Mouse (Mus musculus): ENCODE measurements around the gene Cldn7.

DNA sequence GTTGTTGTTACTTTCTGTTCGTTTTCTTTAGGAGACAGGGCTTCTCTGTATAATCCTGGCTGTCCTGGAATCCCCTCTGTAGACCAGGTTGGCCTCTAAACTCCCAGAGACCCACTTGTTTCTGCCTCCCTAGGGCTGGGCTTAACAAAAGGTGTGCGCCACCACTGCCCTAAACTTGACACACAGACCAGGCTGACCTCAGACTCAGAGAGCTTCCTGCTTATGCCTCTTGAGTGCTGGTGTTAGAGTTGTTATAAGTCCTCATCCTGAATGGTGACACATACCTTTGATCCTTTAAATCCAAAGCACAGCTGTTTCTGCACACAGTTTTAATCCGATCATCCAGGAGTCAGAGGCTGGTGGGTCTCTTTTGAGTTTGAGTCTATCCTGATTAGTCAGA, 28.4 kb downstream of the Cldn7 start:
- TF ChIP-seq CEBPB (IDR thresholded peaks at IDR 0.05; ENCODE audit: insufficient read depth, poor library complexity, severe bottlenecking) (no peak), POLR2A (IDR thresholded peaks at IDR 0.05; ENCODE audit: insufficient read length, low read depth) (no peak), USF1 (IDR thresholded peaks at IDR 0.05; ENCODE audit: low read depth) (no peak), TCF3 (IDR thresholded peaks at IDR 0.05; ENCODE audit: insufficient read length, low read depth) (no peak), POLR2AphosphoS2 (IDR thresholded peaks at IDR 0.05; ENCODE audit: insufficient read length, low read depth) (no peak), MYOG (IDR thresholded peaks at IDR 0.05; ENCODE audit: control insufficient read depth in 1 of 3, insufficient read depth in 1 of 3, insufficient read length in 2 of 3, low read depth in 2 of 3) (no peak), MAX (IDR thresholded peaks at IDR 0.05; ENCODE audit: low read depth) (no peak), TCF12 (IDR thresholded peaks at IDR 0.05; ENCODE audit: insufficient read depth, poor library complexity, severe bottlenecking) (no peak), E2F4 (IDR thresholded peaks at IDR 0.05; ENCODE audit: insufficient read depth) (no peak), MYOD1 (IDR thresholded peaks at IDR 0.05; ENCODE audit: control insufficient read depth in 1 of 3, insufficient read length in 2 of 3, low read depth in 2 of 3) (no peak), SRF (IDR thresholded peaks at IDR 0.05; ENCODE audit: control insufficient read depth, insufficient read length, low read depth) (no peak), REST (IDR thresholded peaks at IDR 0.05; ENCODE audit: insufficient read depth, insufficient read length) (no peak)
